Mouse (Mus musculus) left cerebral cortex, postnatal 25 days (tissue): ENCODE measurements around the gene Pkd1. TPM values are rescaled to one million over a fixed set of nuclear protein-coding genes. Genes with fewer than 3 reads are reported as not detected.

Experiments used
- DNase-seq, 2 experiments: peaks; one replicate each; pipeline ENCODE4 v3.0.0; 2022; ENCODE audit warnings: low spot score in 2 of 2, mixed read lengths in 1 of 2
- intact Hi-C: fragments of 180-260 bp; cut with DNase I; formaldehyde crosslinking; loops from one replicate; pipeline ENCODE4 v1.15.1; 2025
- microRNA-seq, 2 experiments: library from miRNA; unstranded; fragments of <30 nt; microRNA quantifications; one replicate each; pipeline ENCODE4 v1.2.0; 2022
- total RNA-seq, 2 experiments: library from RNA; stranded (reverse); gene quantifications; 2 replicates each; pipeline ENCODE4 v1.2.3; 2021

Gene Pkd1
- total RNA-seq, 2 experiments from 2014 or later: 66.4 to 84.7 TPM

DNA sequence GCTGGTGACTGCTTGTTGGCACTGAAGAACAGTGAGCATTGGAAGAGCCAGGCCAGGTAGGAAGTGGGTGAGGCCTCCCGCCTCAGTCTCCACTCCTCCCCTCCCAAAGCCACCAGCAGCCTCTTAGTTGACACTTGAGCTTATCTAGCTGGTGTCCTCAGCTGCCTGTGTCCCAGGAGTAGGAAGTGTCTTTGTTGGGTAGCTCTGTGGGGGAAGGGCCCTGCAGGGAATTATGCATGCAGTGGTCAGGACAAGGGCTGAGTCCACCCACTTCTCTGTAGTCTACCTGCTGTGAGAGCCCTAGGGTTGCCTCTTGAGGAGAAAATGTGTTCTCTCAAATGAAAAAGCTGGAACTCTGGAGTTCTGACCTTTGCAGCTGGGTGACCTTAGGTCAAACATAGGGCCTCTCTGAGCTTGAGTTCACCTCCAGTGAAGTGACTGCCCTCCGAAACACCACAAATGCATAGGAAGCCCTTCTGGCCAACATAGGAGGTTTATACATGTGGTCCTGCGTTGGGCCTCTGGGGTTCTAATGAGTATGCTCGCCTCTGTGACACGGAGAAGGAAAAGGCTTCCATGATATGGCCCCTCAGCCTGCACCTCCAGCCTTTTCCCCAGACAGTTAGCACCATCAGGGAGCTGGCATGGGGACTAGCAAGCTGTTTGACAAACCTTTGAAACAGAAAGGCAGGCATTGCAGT is 87.3 kb downstream of the Pkd1 start:
- intact Hi-C loops: no loop called here
- DNase-seq: no peak

GRCm38 (mm10) chr17:24638214-24638613 is 88.6 kb downstream of the Pkd1 start:
- intact Hi-C loops: no loop called here
- DNase-seq: no peak

DNA sequence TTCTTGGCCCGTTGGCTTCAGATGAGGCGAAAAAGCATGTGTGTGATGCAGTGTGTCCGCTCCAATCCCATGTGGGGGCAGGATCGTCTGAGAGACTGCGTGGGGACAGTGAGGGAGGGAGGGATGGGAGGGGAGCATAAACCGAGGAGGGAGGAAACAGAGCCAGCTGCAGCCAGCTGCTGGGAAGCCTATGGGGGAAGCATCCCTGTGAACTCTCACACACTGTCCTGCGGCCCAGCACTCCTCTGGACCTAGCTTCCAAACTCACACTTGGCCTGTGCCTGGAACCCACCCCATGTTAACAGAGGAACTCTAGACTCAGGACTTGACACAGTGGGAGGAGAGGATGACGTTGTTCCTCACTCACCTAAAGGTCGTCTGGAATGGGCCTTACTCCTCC is 89.2 kb downstream of the Pkd1 start:
- no peak for DNase-seq
- intact Hi-C loops: no loop called here

GRCm38 (mm10) chr17:24639571-24639988 is 89.9 kb downstream of the Pkd1 start:
- no peak for DNase-seq
- intact Hi-C loops: no loop called here

GRCm38 (mm10) chr17:24640119-24640518 is 90.5 kb downstream of the Pkd1 start:
- intact Hi-C loops: no loop called here
- no peak for DNase-seq

- intact Hi-C loops: no loop called here
- no peak for DNase-seq
Measured at GRCm38 (mm10) chr17:24640581-24640980, 90.9 kb downstream of the Pkd1 start.

GRCm38 (mm10) chr17:24641944-24642343 is 92.3 kb downstream of the Pkd1 start:
- no peak for DNase-seq
- intact Hi-C loops: no loop called here

- no peak for DNase-seq
- intact Hi-C loops: no loop called here
Measured at GRCm38 (mm10) chr17:24642791-24643343, 93.2 kb downstream of the Pkd1 start.

DNA sequence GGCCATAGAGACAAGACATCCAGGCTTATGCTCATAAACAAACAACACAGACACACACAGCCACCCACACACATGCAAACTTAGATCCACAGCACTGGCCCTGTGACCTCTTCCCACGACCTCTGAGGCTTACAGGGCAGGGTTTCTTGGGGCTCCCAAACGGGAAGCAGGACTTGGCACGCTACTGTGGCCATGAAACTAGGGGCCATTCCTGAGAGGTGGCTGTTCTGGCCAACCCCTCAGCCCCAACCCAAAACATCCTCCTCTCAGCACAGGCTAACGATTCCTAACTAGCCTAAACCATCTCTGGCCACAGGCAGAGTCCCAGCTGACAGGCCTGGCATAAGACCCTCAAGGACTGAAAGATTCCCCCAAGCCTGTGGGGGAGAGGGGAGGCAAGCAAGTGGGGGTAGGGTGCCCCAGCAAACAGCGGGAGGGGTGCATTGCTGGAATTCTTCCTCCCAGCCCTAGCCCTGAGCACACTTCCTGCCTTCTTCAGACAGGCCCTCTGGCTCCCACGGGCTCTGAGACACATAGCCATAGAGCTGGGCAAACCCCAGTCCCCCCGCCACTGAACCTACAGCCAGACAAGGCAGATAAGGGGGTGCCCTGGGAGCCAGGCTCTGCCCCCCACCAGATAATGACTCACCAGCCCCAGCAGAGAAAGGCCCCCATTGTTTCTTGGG is 94.5 kb downstream of the Pkd1 start:
- no peak for DNase-seq
- intact Hi-C loops: no loop called here

GRCm38 (mm10) chr17:24644875-24645721 is 95.5 kb downstream of the Pkd1 start:
- peak in 1 of 2 experiments; percentile 53 for DNase-seq
- intact Hi-C loops: no loop called here

DNA sequence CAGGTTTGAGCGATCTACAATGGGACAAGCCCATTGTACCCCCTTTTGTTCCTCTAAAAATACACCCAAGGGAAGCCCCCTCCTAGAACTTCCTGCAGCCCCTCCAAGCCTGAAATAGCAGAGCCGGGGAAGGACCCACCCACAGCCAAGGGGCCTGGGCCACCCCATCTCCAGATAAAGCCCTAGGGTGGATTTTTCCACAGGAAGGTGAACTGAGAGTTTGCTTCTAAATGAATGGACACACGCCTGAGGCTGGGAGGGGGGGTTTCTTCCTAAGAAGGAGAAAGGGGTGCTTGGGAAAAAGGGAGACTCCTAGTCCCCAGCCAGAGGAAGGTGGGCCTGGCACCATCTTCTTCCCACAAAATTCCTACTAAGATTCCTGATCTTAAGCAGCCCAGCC is 96.3 kb downstream of the Pkd1 start:
- no peak for DNase-seq
- intact Hi-C loops: no loop called here

Small RNA genes within 50 kb of the gene (microRNA-seq; reads per million reads assigned to microRNA genes)
- gene Gm24589: 4.7 to 9.9 reads per million in 2 experiments

Other genes with a start within 250 kb of the Pkd1 start
- 1 to 10 TPM; 1.2 to 1.4 TPM for gene Abca17, start 198.8 kb upstream of the Pkd1 start, total RNA-seq
- gene Abca3, start 197.9 kb upstream of the Pkd1 start, total RNA-seq: 10 to 100 TPM; 78.7 to 81.7 TPM
- gene Rnps1, start 135.3 kb upstream of the Pkd1 start, total RNA-seq: 100 to 1,000 TPM; 134 to 138 TPM
- 10 to 100 TPM; 21.4 to 28.1 TPM for gene Eci1, start 123.2 kb upstream of the Pkd1 start, total RNA-seq
- gene Dnase1l2, start 106.7 kb upstream of the Pkd1 start, total RNA-seq: 1 to 10 TPM; 6.4 to 8.1 TPM
- gene E4f1, start 79.5 kb upstream of the Pkd1 start, total RNA-seq: 10 to 100 TPM; 30.4 to 33.2 TPM
- 10 to 100 TPM; 70.2 to 72.3 TPM for gene Pgp, start 79.4 kb upstream of the Pkd1 start, total RNA-seq
- 1 to 10 TPM; 1.4 to 1.6 TPM for gene Bricd5, start 76.0 kb upstream of the Pkd1 start, total RNA-seq
- gene Mlst8, start 70.8 kb upstream of the Pkd1 start, total RNA-seq: 10 to 100 TPM; 30.0 to 32.2 TPM
- gene Caskin1, start 61.2 kb upstream of the Pkd1 start, total RNA-seq: 100 to 1,000 TPM; 115 to 121 TPM
- 10 to 100 TPM; 75.1 to 77.7 TPM for gene Traf7, start 21.9 kb upstream of the Pkd1 start, total RNA-seq
- gene Rab26, start 15.6 kb upstream of the Pkd1 start, total RNA-seq: 10 to 100 TPM; 53.4 to 59.5 TPM
- 100 to 1,000 TPM; 136 to 150 TPM for gene Tsc2, start 82.8 kb downstream of the Pkd1 start, total RNA-seq
- gene Nthl1, start 82.8 kb downstream of the Pkd1 start, total RNA-seq: 1 to 10 TPM; 3.3 to 6.5 TPM
- 10 to 100 TPM; 48.0 to 49.9 TPM for gene Slc9a3r2, start 100.5 kb downstream of the Pkd1 start, total RNA-seq
- gene Npw, start 108.6 kb downstream of the Pkd1 start, total RNA-seq: 1 to 10 TPM in 1 of 2 experiments, not detected in 1; 1.2 TPM
- gene Zfp598, start 119.9 kb downstream of the Pkd1 start, total RNA-seq: 10 to 100 TPM; 38.5 to 39.3 TPM
- 100 to 1,000 TPM; 203 to 214 TPM for gene Syngr3, start 140.1 kb downstream of the Pkd1 start, total RNA-seq
- gene Gfer, start 146.3 kb downstream of the Pkd1 start, total RNA-seq: 10 to 100 TPM; 19.9 to 20.2 TPM
- gene Noxo1, start 146.4 kb downstream of the Pkd1 start, total RNA-seq: 1 to 10 TPM; 3.1 to 3.7 TPM
- 10 to 100 TPM; 26.1 to 27.4 TPM for gene Tbl3, start 157.8 kb downstream of the Pkd1 start, total RNA-seq
- gene Rnf151, start 168.2 kb downstream of the Pkd1 start, total RNA-seq: not detected
- gene Rps2, start 168.3 kb downstream of the Pkd1 start, total RNA-seq: 100 to 1,000 TPM; 300 to 313 TPM
- 100 to 1,000 TPM; 196 to 198 TPM for gene Ndufb10, start 174.6 kb downstream of the Pkd1 start, total RNA-seq
- under 1 TPM in 1 of 2 experiments, not detected in 1; 0.34 TPM for gene Rpl3l, start 178.0 kb downstream of the Pkd1 start, total RNA-seq
- gene Msrb1, start 186.8 kb downstream of the Pkd1 start, total RNA-seq: 10 to 100 TPM; 31.4 to 35.8 TPM
- under 1 TPM; 0.48 to 0.73 TPM for gene Hs3st6, start 203.2 kb downstream of the Pkd1 start, total RNA-seq